Mouse (Mus musculus) testis, adult 2 months (tissue): ENCODE results near the gene Lama2.

Source experiments
- CTCF ChIP-seq: fragments of 200-500 bp; IDR thresholded peaks from 2 replicates; pipeline ENCODE4 v1.5.1; 2012; ENCODE audit warnings: low read depth, mild to moderate bottlenecking, inconsistent platforms, low read length, moderate library complexity; ENCODE audit not compliant: control insufficient read depth, insufficient read depth, insufficient replicate concordance
- POLR2A ChIP-seq: fragments of 200-500 bp; IDR thresholded peaks from 2 replicates; pipeline ENCODE4 v1.6.1; 2012; ENCODE audit warnings: low read depth, mild to moderate bottlenecking, inconsistent platforms, low read length, moderate library complexity; ENCODE audit not compliant: control insufficient read depth

DNA sequence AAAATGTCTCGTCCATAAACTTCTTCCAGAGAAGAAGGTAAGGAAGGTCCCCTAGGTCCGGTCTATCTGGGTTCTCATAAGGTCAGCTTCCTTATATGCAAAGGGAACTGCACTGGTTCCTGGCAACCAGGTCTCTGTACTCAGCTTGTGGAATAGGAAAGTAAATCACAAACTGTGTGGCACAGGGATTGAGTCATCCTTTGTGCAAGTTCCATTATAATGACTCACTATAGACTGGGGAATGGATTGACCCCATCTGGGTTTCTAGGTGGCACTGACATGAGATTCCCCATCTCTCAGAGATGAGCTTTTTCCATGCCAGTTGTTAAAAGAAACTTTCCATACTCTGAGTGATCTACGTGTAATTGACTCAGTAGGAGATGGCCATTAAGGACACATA, 501.7 kb downstream of the Lama2 start:
- TF ChIP-seq CTCF, result no peak
- TF ChIP-seq POLR2A, result no peak
